Mouse (Mus musculus): ENCODE measurements around the gene Naip2. TPM values are rescaled to one million over a fixed set of nuclear protein-coding genes. Genes with fewer than 3 reads are reported as not detected.
A peak's percentile ranks its signal among the peaks of the same experiment; 100 is the strongest.

Gene Naip2
- total and polyA plus RNA-seq, 3 experiments = 12.6 to 13.3 (median 12.8) TPM

DNA sequence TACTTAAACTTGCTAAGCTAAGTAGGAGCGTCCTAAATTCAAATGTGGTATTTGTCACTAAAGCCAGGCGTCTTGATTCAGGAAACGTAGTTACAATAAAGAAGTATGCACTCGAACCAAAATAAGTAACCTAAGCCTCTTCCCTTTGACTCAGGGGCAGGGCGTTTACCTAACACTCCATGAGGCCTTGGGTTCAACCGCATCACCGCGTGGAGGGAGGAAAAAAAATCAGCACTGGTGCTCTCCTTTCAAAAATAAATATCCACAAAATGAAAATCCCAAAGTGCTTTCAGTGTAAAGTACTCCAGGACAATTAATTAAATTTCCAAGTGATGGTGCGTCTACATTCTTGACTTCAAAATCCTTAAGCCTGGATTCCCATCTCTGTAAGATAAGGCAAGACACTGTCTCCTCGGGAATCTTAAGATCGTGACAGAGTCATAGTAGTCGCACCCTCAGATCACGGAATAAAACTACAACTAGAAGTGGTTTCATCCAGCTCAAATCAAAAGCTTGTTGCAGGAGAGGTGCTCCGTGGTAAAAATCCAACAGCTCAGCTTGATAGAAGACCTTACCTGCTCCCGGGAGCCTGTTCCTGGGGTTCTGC lies 98.7 kb downstream of the Naip2 start:
- Histone ChIP-seq H3K79me2 (replicated peaks; ENCODE audit: control insufficient read depth, extremely low read depth, insufficient read depth, poor library complexity, severe bottlenecking) (peaks cover 41% of the 10 kb centered on the region), H3K9me3 (replicated peaks; ENCODE audit: low read length) (no peaks in the 10 kb centered on the region), H3K4me2 (ENCODE audit: insufficient read depth, low read depth, poor library complexity, severe bottlenecking) (peak overlapping the region; percentile 98), H3K9ac (ENCODE audit: insufficient read depth, low read depth) (peak overlapping the region; percentile 74), H3K36me3 (replicated peaks in 1 of 2; ENCODE audit: control insufficient read depth in 1 of 2, insufficient read depth in 1 of 2, low read length in 1 of 2) (peaks cover 4 to 14% of the 10 kb centered on the region in 2 experiments), H3K4me3 (replicated peaks in 1 of 3; ENCODE audit: low read depth in 2 of 3, low read length in 2 of 3, poor library complexity in 1 of 3) (peak overlapping the region; percentile 74 to 93 (median 89)), H3K4me1 (ENCODE audit: control insufficient read depth in 1 of 2, insufficient read depth in 2 of 2) (peaks cover 14 to 45% of the 10 kb centered on the region in 2 experiments), H3K27me3 (replicated peaks) (peaks cover 9% of the 10 kb centered on the region), H3K27ac (ENCODE audit: insufficient read depth, low read depth) (no peak overlapping the region)
- in situ Hi-C loops (cut with MboI; ENCODE audit: low pct_ligation_motif_present, low pct_unique_long_range_greater_than_20kb, low sequenced_read_pairs) = loop anchor here (25.0 kb wide), 1 partner anchor 284 kb away; no protein-coding TSS in a partner anchor
- TF ChIP-seq MAX (IDR thresholded peaks at IDR 0.05; ENCODE audit: low read length) = peak; percentile 36; the same call in 1 of the 2 replicates
- TF ChIP-seq ZMIZ1 (IDR thresholded peaks at IDR 0.05; ENCODE audit: low read depth, low read length) = no peak
- TF ChIP-seq SIN3A (IDR thresholded peaks at IDR 0.05; ENCODE audit: low read length) = no peak
- TF ChIP-seq USF2 (conservative IDR thresholded peaks at IDR 0.05; ENCODE audit: low read depth, low read length) = no peak
- TF ChIP-seq CHD1 (IDR thresholded peaks at IDR 0.05; ENCODE audit: low read depth, low read length) = no peak; the same call in 1 of the 2 replicates
- TF ChIP-seq KAT2A (IDR thresholded peaks at IDR 0.05; ENCODE audit: insufficient replicate concordance, low read length) = no peak
- peak; percentile 46; the same call in 1 of the 2 replicates for TF ChIP-seq MYC (IDR thresholded peaks at IDR 0.05; ENCODE audit: low read depth, low read length)
- DNase-seq (ENCODE audit: extremely low read depth) = peak; percentile 40
- dilution Hi-C loops (cut with MboI; ENCODE audit: extremely low pct_ligation_motif_present, extremely low pct_unique_long_range_greater_than_20kb, low sequenced_read_pairs) = no loop called here

DNA sequence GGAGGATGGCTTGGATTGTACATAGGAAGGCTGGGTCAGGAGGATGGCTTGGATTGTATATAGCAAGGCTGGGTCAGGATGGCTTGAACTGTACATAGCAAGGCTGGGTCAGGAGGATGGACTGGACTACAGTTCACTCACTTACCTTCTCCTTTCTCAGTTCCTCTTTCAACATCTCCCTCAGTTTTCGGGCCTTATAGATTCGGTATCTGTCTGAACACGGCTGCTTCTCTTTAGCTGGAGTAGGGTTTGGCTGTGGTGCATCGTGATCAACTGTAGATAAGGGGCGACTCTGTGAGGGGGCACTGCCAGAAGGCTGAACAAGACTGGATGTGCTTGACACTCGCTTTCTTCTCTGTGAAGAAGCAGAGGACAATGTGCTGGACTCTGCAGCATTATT lies 103.1 kb downstream of the Naip2 start:
- no peak overlapping the region for H3K4me3 ChIP-seq (replicated peaks in 1 of 3; ENCODE audit: low read depth in 2 of 3, low read length in 2 of 3, poor library complexity in 1 of 3)
- H3K79me2 ChIP-seq (replicated peaks; ENCODE audit: control insufficient read depth, extremely low read depth, insufficient read depth, poor library complexity, severe bottlenecking) = peaks cover 41% of the 10 kb centered on the region
- no peak overlapping the region for H3K4me2 ChIP-seq (ENCODE audit: insufficient read depth, low read depth, poor library complexity, severe bottlenecking)
- dilution Hi-C loops (cut with MboI; ENCODE audit: extremely low pct_ligation_motif_present, extremely low pct_unique_long_range_greater_than_20kb, low sequenced_read_pairs) (no loop called here), in situ Hi-C loops (cut with MboI; ENCODE audit: low pct_ligation_motif_present, low pct_unique_long_range_greater_than_20kb, low sequenced_read_pairs) (no loop called here)
- peaks cover 29 to 55% of the 10 kb centered on the region in 2 experiments for H3K36me3 ChIP-seq (replicated peaks in 1 of 2; ENCODE audit: control insufficient read depth in 1 of 2, insufficient read depth in 1 of 2, low read length in 1 of 2)
- no peaks in the 10 kb centered on the region for H3K9me3 ChIP-seq (replicated peaks; ENCODE audit: low read length)
- no peak overlapping the region for H3K9ac ChIP-seq (ENCODE audit: insufficient read depth, low read depth)
- no peaks in the 10 kb centered on the region for H3K27me3 ChIP-seq (replicated peaks)
- peak; percentile 27 for DNase-seq (ENCODE audit: extremely low read depth)
- H3K27ac ChIP-seq (ENCODE audit: insufficient read depth, low read depth) = peak overlapping the region; percentile 30
- peaks cover 14 to 34% of the 10 kb centered on the region in 2 experiments for H3K4me1 ChIP-seq (ENCODE audit: control insufficient read depth in 1 of 2, insufficient read depth in 2 of 2)
- TF ChIP-seq POLR2A (IDR thresholded peaks at IDR 0.05; ENCODE audit: low read depth, low read length) = no peak
- TF ChIP-seq SIN3A (IDR thresholded peaks at IDR 0.05; ENCODE audit: low read length) = no peak
- TF ChIP-seq USF1 (IDR thresholded peaks at IDR 0.05; ENCODE audit: low read depth, low read length) = no peak
- TF ChIP-seq KAT2A (IDR thresholded peaks at IDR 0.05; ENCODE audit: insufficient replicate concordance, low read length) = no peak
- TF ChIP-seq EP300 (IDR thresholded peaks at IDR 0.05; ENCODE audit: low read length) = peak; percentile 87
- no peak for TF ChIP-seq RAD21 (IDR thresholded peaks at IDR 0.05; ENCODE audit: low read depth, low read length)
- no peak for TF ChIP-seq ZKSCAN1 (IDR thresholded peaks at IDR 0.05; ENCODE audit: borderline replicate concordance, low read depth, low read length)
- no peak for TF ChIP-seq CHD1 (IDR thresholded peaks at IDR 0.05; ENCODE audit: low read depth, low read length)
- no peak for TF ChIP-seq ZMIZ1 (IDR thresholded peaks at IDR 0.05; ENCODE audit: low read depth, low read length)
- no peak for TF ChIP-seq JUN (IDR thresholded peaks at IDR 0.05; ENCODE audit: insufficient read depth, low read depth, low read length)
- no peak for TF ChIP-seq NRF1 (IDR thresholded peaks at IDR 0.05; ENCODE audit: low read depth, low read length)
- TF ChIP-seq IRF4 (IDR thresholded peaks at IDR 0.05; ENCODE audit: low read depth, low read length) = peak; percentile 91
- no peak for TF ChIP-seq POLR2AphosphoS2 (IDR thresholded peaks at IDR 0.05; ENCODE audit: low read depth, low read length)
- no peak for TF ChIP-seq CHD2 (IDR thresholded peaks at IDR 0.05; ENCODE audit: low read length)
- no peak for TF ChIP-seq ELF1 (IDR thresholded peaks at IDR 0.05; ENCODE audit: low read depth, low read length)
- TF ChIP-seq MAZ (IDR thresholded peaks at IDR 0.05; ENCODE audit: low read depth, low read length) = no peak

Other genes starting within 250 kb of the Naip2 start
- gene Mccc2, start 186.5 kb downstream of the Naip2 start, total RNA-seq (2012; rRNA removed) = 19.5 and 20.6 TPM in 2 replicates
- 22.3 and 26.2 TPM in 2 replicates for gene Mccc2, start 186.5 kb downstream of the Naip2 start, total RNA-seq (2014; rRNA removed)
- gene Mccc2, start 186.5 kb downstream of the Naip2 start, polyA plus RNA-seq (2012; ENCODE audit: insufficient read length, low read depth) = 19.0 and 21.7 TPM in 2 replicates
- gene Bdp1, start 98.0 kb downstream of the Naip2 start, total RNA-seq (2012; rRNA removed) = 20.0 and 23.7 TPM in 2 replicates
- 24.2 and 24.7 TPM in 2 replicates for gene Bdp1, start 98.0 kb downstream of the Naip2 start, total RNA-seq (2014; rRNA removed)
- gene Bdp1, start 98.0 kb downstream of the Naip2 start, polyA plus RNA-seq (2012; ENCODE audit: insufficient read length, low read depth) = 22.0 and 22.9 TPM in 2 replicates
- gene Serf1, start 94.1 kb downstream of the Naip2 start, total RNA-seq (2012; rRNA removed) = 16.7 and 20.5 TPM in 2 replicates
- 10.9 and 11.6 TPM in 2 replicates for gene Serf1, start 94.1 kb downstream of the Naip2 start, total RNA-seq (2014; rRNA removed)
- 12.5 and 13.7 TPM in 2 replicates for gene Serf1, start 94.1 kb downstream of the Naip2 start, polyA plus RNA-seq (2012; ENCODE audit: insufficient read length, low read depth)
- gene Smn1, start 77.2 kb downstream of the Naip2 start, total RNA-seq (2012; rRNA removed) = 31.2 and 36.7 TPM in 2 replicates
- gene Smn1, start 77.2 kb downstream of the Naip2 start, total RNA-seq (2014; rRNA removed) = 27.7 and 35.0 TPM in 2 replicates
- gene Smn1, start 77.2 kb downstream of the Naip2 start, polyA plus RNA-seq (2012; ENCODE audit: insufficient read length, low read depth) = 122 and 141 TPM in 2 replicates
- gene Naip5, start 44.2 kb upstream of the Naip2 start, total RNA-seq (2012; rRNA removed) = 5.0 and 7.1 TPM in 2 replicates
- 8.2 and 10.6 TPM in 2 replicates for gene Naip5, start 44.2 kb upstream of the Naip2 start, total RNA-seq (2014; rRNA removed)
- gene Naip5, start 44.2 kb upstream of the Naip2 start, polyA plus RNA-seq (2012; ENCODE audit: insufficient read length, low read depth) = 8.7 and 10.0 TPM in 2 replicates
- gene Naip6, start 115.6 kb upstream of the Naip2 start, total RNA-seq (2012; rRNA removed) = 2.9 and 3.4 TPM in 2 replicates
- gene Naip6, start 115.6 kb upstream of the Naip2 start, total RNA-seq (2014; rRNA removed) = 2.8 and 3.0 TPM in 2 replicates
- gene Naip6, start 115.6 kb upstream of the Naip2 start, polyA plus RNA-seq (2012; ENCODE audit: insufficient read length, low read depth) = 7.1 and 7.9 TPM in 2 replicates

Measured in CH12.LX (cell line).